Mouse (Mus musculus) bone marrow, adult 2 months (tissue): ENCODE data around the gene Smok3b. TPM values are rescaled to one million over a fixed set of nuclear protein-coding genes. Genes with fewer than 3 reads are reported as not detected.
A peak's percentile ranks its signal among the peaks of the same experiment; 100 is the strongest.

Experiments used
- H3K27ac ChIP-seq: fragments of 200-500 bp; 2 replicates; pipeline ENCODE4 v1.5.1; 2012; ENCODE audit warnings: low read depth, mild to moderate bottlenecking, control low read depth, inconsistent platforms, low read length; ENCODE audit not compliant: control insufficient read depth, poor library complexity, insufficient read depth
- H3K4me1 ChIP-seq: fragments of 200-500 bp; 2 replicates; pipeline ENCODE4 v1.6.1; 2011; ENCODE audit warnings: low read length; ENCODE audit not compliant: control insufficient read depth, insufficient read depth
- H3K4me3 ChIP-seq: fragments of 200-500 bp; replicated peaks from 2 replicates; pipeline ENCODE3; 2011; ENCODE audit warnings: mild to moderate bottlenecking, low read depth, low read length, control low read depth; ENCODE audit not compliant: control insufficient read depth
- CTCF ChIP-seq: fragments of 200-500 bp; IDR thresholded peaks from 2 replicates; pipeline ENCODE4 v1.5.1; 2011; ENCODE audit warnings: low read length, control low read depth; ENCODE audit not compliant: control insufficient read depth, insufficient read depth
- POLR2A ChIP-seq: fragments of 200-500 bp; IDR thresholded peaks from 2 replicates; pipeline ENCODE4 v1.6.1; 2011; ENCODE audit warnings: low read depth, mild to moderate bottlenecking, control low read depth, low read length, borderline replicate concordance; ENCODE audit not compliant: control insufficient read depth
- WGBS: fragments of 180-500 bp; shearing (Covaris S2); methylation state at CpG from one replicate; pipeline ENCODE4 v1.1.7; 2018; 5-methylcytosine and 5-hydroxymethylcytosine counted together
- polyA plus RNA-seq: library from polyadenylated mRNA; stranded (reverse); fragments of >200 nt; gene quantifications from 2 replicates; pipeline ENCODE4 v1.2.4, GENCODE M21; 2011; ENCODE audit warnings: low replicate concordance; ENCODE audit not compliant: missing spikeins, insufficient read depth, insufficient read length

Smok3b gene
- polyA plus RNA-seq, 1 experiment: not detected

DNA sequence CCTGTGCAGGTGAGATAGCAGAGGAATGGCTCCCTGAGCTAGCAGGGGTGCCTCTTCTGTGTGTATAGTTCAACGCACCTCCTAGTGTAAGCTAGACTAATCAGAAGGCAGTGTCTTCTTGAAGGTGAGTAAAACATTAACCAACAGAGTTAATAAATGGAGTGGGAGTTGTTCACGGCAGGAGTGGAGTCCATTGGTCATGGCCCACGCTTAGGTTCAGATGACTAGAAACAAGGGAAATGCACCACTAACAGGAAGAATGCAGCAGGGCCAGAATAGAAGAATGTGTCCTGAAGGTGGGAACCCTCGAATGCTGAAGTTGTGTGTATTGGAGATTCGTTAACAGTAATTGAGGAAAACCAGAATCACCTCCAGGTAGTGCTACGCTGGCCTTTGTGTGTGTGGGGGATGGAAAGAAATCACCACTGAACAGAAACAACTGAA, 67.9 kb downstream of the Smok3b start:
- H3K4me3 ChIP-seq: no peak overlapping the region
- H3K27ac ChIP-seq: no peak overlapping the region
- 78% methylated on average over 6 of the region's 6 CpGs for WGBS
- H3K4me1 ChIP-seq: no peaks in the 10 kb centered on the region; the same call in 1 of the 2 replicates
- TF ChIP-seq CTCF: no peak
- no peak for TF ChIP-seq POLR2A

DNA sequence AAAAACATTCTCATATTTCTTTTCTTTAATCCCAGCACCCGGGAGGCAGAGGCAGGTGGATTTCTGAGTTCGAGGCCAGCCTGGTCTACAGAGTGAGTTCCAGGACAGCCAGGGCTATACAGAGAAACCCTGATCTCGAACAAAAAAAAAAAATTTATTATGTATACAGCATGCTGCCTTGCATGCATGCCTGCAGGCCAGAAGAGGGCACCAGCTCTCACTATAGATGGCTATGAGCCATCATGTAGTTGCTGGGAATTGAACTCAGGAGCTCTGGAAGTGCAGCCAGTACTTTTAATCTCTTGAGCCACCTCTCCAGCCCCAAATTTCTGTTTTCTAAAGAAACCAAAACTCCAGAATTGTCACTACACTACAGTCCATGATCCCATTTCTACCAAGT, 69.0 kb downstream of the Smok3b start:
- TF ChIP-seq CTCF (peak; percentile 38; the same call in 1 of the 2 replicates), POLR2A (no peak)
- Histone ChIP-seq H3K4me1 (no peaks in the 10 kb centered on the region; the same call in 1 of the 2 replicates), H3K4me3 (no peak overlapping the region), H3K27ac (no peak overlapping the region)
- 62% methylated on average over 3 of the region's 3 CpGs for WGBS

DNA sequence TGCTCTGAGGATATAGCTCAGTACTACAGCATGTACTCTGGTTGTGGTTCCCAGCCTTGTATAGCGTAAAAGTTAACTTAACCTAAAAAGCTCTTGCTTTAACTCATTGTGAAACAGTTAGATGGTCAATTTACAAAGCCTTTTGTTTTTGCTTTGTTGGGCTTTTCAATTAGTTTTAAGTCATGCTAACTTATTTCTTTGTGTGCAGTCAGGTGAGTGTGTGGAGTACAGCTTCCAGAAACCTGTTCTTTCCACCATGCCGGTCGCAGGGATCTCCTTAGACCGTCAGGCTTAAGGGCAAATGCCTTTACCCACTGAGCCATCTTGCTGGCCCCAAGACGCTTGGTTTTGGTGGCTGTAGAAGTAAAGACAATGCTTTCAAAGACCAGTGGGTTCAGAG, 69.5 kb downstream of the Smok3b start:
- TF ChIP-seq POLR2A (no peak), CTCF (no peak)
- Histone ChIP-seq H3K27ac (no peak overlapping the region), H3K4me3 (no peak overlapping the region), H3K4me1 (no peaks in the 10 kb centered on the region; the same call in 1 of the 2 replicates)
- WGBS: 90% methylated on average over 5 of the region's 5 CpGs

DNA sequence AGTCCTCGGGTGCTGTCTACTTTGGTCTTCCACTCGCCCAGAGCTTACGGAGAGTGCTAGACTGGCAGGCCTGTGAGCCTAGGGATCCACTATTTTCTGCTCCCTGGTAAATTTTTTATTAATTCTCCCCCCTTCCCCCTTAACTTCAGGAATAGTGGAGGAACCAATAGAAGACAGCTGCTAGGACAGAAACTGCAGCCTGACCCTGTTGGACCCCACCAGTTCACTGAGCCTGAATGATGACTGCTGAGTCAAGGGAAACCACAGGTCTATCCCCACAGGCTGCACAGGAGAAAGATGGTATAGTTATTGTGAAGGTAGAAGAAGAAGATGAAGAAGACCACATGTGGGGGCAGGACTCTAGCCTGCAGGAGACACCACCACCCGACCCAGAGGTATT, 71.5 kb downstream of the Smok3b start:
- H3K27ac ChIP-seq: no peak overlapping the region
- 89% methylated on average over 4 of the region's 4 CpGs for WGBS
- no peak overlapping the region for H3K4me3 ChIP-seq
- TF ChIP-seq POLR2A (no peak), CTCF (no peak)
- no peaks in the 10 kb centered on the region; the same call in 1 of the 2 replicates for H3K4me1 ChIP-seq

DNA sequence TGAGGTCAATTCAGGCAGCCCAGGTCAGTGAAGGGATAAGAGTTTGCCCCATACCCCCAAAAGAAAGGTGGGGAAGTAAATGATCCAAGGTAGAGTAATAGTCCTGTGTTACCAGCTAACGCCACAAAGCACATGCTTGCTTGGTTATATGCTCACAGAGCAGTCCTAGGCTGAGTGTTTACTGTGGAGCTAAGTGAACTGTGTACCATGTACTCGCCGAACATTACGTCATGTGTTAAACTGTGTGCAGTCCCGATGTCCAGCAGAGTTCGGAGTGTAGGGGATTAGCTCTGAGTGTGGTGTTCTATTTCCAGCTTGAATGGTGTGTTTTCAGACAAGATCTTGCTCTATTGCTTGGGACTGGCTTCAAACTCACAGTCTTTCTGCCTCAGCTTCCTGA, 73.2 kb downstream of the Smok3b start:
- no peak for TF ChIP-seq CTCF
- TF ChIP-seq POLR2A: no peak
- Histone ChIP-seq H3K27ac (no peak overlapping the region), H3K4me1 (no peaks in the 10 kb centered on the region), H3K4me3 (no peak overlapping the region)
- WGBS: 90% methylated on average over 6 of the region's 6 CpGs

Other genes with a start within 250 kb of the Smok3b start
- gene Ppp1r35, start 242.6 kb upstream of the Smok3b start, polyA plus RNA-seq: 52.6 and 130 TPM in 2 replicates
- 25.6 and 45.6 TPM in 2 replicates for gene Mepce, start 233.8 kb upstream of the Smok3b start, polyA plus RNA-seq
- gene Zcwpw1, start 233.6 kb upstream of the Smok3b start, polyA plus RNA-seq: 9.5 and 18.7 TPM in 2 replicates
- 27.5 and 45.8 TPM in 2 replicates for gene Pilra, start 185.1 kb upstream of the Smok3b start, polyA plus RNA-seq
- 12.3 and 32.6 TPM in 2 replicates for gene Pilrb1, start 163.3 kb upstream of the Smok3b start, polyA plus RNA-seq
- 30.9 and 80.6 TPM in 2 replicates for gene Pilrb2, start 149.6 kb upstream of the Smok3b start, polyA plus RNA-seq
- not detected in 2 replicates for gene Cyp3a13, start 99.8 kb upstream of the Smok3b start, polyA plus RNA-seq
- gene Gjc3, start 58.3 kb upstream of the Smok3b start, polyA plus RNA-seq: not detected in 2 replicates
- gene Azgp1, start 39.9 kb upstream of the Smok3b start, polyA plus RNA-seq: 4.6 and 9.7 TPM in 2 replicates
- not detected in 2 replicates for gene Smok3a, start 168 bp upstream of the Smok3b start, polyA plus RNA-seq
- not detected in 2 replicates for gene Smok3c, start 31.8 kb downstream of the Smok3b start, polyA plus RNA-seq
- 6.0 and 9.0 TPM in 2 replicates for gene Zkscan1, start 63.7 kb downstream of the Smok3b start, polyA plus RNA-seq
- gene Zscan21, start 95.5 kb downstream of the Smok3b start, polyA plus RNA-seq: 4.3 and 6.5 TPM in 2 replicates
- gene Zfp113, start 134.3 kb downstream of the Smok3b start, polyA plus RNA-seq: 2.2 and 2.7 TPM in 2 replicates
- 36.0 and 72.4 TPM in 2 replicates for gene Cops6, start 139.6 kb downstream of the Smok3b start, polyA plus RNA-seq
- 24.8 and 37.2 TPM in 2 replicates for gene Ap4m1, start 150.6 kb downstream of the Smok3b start, polyA plus RNA-seq
- 198 and 236 TPM in 2 replicates for gene Mcm7, start 151.0 kb downstream of the Smok3b start, polyA plus RNA-seq
- gene Taf6, start 166.0 kb downstream of the Smok3b start, polyA plus RNA-seq: 13.2 and 31.0 TPM in 2 replicates
- gene Cnpy4, start 166.1 kb downstream of the Smok3b start, polyA plus RNA-seq: 14.1 and 19.6 TPM in 2 replicates
- gene Mblac1, start 172.9 kb downstream of the Smok3b start, polyA plus RNA-seq: 0.99 and 2.3 TPM in 2 replicates
- gene Nxpe5, start 204.5 kb downstream of the Smok3b start, polyA plus RNA-seq: 0.74 TPM in 1 of 2 replicates, not detected in the other
- 69.8 and 167 TPM in 2 replicates for gene Lamtor4, start 234.1 kb downstream of the Smok3b start, polyA plus RNA-seq
- 54.9 and 151 TPM in 2 replicates for gene BC037034, start 242.6 kb downstream of the Smok3b start, polyA plus RNA-seq